Mouse (Mus musculus): ENCODE measurements around the gene Ttc21a.

Ttc21a gene

DNA sequence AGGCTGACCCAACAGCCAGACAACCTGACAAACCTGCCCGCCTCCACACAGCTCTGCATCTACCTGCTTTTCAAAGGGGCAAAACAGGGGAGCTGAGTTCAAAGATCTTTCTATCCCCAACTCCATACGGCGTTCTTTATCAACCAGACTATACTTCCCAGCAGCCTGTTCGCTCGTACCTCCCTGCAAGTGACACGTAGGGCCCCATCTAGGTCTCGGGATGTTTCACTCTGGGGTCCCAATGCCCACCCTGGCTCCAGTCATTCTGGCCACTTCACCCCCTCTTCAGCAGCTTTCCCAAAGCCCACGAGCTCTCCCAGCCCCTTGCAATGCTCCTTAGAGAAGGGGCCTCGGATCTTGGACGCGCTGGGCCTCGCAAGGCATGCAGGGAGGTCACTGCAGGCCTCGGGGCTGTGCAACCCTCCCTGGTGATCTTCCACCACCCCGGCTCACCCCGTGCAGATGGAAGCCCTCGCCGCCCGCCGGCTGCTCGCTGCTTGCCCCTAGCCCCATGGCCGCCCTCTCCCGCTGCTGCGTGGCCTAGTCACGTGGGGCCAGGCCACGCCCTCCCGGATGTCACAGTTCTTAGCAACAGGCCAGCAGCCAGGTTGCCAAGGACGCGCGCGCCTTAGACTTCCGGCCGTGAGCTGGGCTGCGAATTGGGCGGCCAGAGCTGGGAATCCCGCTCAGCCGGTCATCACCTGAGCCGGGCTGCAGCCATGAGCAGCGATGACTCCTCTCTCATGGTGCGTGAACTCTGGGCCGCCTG lies at the start of gene Ttc21a, which contains the start of gene Gorasp1:
TSS of gene Ttc21a (plus strand) at position 602 of the 769 bp plus-strand sequence.
TSS of gene Gorasp1 (minus strand) at position 561 of the 769 bp plus-strand sequence.
- DNase-seq (ENCODE audit: low read depth, low spot score): peak; percentile 92

DNA sequence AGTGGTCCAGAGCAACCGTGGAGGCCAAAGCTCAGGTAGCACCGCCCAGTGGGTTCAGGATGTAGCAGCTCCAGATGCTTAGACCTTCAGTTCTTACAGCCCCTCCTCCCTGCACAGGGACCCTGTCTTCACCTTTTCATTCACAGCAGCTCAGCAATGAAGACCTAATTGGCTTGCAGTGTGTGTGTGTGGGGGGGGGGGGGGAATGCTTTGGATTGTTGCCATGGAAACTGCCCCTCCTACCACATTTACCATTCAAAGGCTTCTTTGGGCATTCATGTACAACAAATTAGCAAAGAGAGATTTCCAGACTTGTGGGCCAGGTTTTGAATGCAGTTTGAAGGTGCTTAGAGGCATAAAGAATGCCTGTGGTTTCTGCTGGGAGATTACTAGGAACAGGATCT lies 48.6 kb upstream of the Ttc21a start:
- DNase-seq (ENCODE audit: low read depth, low spot score): no peak

GRCm38 (mm10) chr9:119889446-119889845 lies 48.0 kb upstream of the Ttc21a start:
- DNase-seq (ENCODE audit: low read depth, low spot score): no peak

GRCm38 (mm10) chr9:119890692-119891091 lies 46.7 kb upstream of the Ttc21a start:
- DNase-seq (ENCODE audit: low read depth, low spot score): peak; percentile 60

- no peak for DNase-seq (ENCODE audit: low read depth, low spot score)
Measured at GRCm38 (mm10) chr9:119893881-119894280, 43.5 kb upstream of the Ttc21a start.

- peak; percentile 99 for DNase-seq (ENCODE audit: low read depth, low spot score)
Measured at GRCm38 (mm10) chr9:119894339-119895009, 42.9 kb upstream of the Ttc21a start, which contains the start of gene Wdr48. Wdr48 (plus strand) TSS chr9:119894878.

- peak; percentile 39 for DNase-seq (ENCODE audit: low read depth, low spot score)
Measured at GRCm38 (mm10) chr9:119895040-119895721, 42.2 kb upstream of the Ttc21a start.

DNA sequence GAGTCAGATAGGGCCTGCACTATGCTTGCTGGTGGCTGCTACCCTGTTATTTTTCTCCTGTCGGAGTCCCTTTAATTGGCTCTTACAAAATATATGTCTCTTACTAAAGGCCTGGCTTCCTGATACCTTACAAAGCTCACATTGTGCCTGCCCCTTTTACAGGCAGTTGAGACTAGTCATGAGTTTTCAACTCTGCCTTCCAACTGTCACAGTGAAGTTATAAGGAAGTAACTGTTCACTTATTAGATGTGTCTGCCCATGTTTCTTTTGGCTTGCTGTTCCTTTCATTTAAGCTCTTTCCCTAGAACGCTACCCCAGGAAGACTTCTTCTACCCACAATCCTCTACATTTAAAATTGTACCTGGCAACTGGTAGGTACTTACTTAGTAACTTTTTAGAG lies 38.0 kb upstream of the Ttc21a start:
- DNase-seq (ENCODE audit: low read depth, low spot score): no peak

DNA sequence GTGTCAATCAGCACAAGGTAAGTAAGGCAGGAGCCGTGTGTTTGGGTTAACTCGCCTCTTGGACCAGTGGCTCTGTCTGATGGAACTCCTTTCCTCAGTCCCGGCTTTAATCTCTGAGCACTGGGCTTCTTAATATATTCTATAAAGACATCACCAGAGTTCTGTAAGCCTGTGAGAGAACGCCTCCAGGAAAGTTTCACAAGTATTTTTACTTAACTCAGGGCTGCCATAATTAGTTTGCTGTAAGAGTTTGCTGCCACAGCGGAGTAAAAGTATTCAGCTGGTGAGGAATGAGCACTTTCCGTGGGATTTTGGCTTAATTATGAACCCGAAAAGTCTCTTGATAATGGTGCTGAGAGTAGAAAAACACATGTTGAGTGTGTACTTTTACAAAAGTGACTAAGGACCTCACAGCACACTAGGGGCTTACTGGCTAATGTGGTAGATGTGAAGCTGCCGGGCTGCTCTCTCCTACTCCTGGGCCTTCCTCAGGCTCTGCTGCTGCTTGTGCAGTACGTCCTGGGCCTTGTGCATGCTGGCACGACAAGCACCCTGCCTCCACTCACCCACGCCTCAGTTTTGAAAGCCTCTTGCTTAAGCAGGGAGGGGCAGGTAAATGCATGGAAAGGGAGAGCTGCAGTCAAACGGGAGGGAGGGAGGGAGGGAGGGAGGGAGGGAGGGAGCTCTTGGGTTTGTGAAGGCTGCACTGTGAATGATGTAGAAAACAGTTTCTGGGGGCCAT lies 34.8 kb upstream of the Ttc21a start:
- DNase-seq (ENCODE audit: low read depth, low spot score): no peak

DNA sequence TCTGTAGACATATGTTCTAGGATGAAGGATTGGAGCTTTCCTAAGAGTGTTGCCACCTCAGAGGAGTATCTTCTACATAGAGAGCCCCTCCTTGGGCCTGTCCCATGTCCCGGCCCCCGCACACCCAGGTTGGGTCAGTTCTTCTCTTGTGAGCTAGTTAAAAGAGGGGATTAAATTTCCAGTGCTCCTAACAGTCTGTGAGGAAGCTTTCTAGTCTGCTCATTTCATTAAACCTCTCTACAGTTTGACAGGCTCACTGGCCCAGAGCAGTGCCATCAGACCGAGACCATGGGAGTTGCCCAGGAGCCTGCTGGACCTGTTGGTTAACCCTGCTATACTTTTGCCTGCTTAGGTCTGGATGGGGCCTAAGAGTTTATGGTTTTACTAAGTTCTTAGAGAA lies 28.7 kb upstream of the Ttc21a start:
- no peak for DNase-seq (ENCODE audit: low read depth, low spot score)

DNA sequence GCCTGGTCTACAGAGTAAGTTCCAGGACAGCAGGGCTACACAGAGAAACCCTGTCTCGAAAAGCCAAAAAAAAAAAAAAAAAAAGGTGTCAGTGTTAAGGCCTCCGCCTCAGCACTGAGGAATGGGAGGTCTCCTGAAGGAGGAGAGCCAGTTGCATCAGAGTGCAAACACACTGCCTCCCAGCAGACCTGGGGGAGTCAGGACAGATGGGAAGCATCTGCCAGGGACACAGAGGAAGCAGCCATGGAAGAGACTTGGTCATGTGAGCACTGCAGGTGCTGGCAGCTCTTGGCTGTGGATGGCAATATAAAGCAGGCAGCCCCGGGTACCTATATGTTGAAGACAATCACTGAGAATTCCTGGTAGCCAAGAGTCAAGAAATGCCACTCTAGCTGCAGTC lies 27.5 kb upstream of the Ttc21a start:
- DNase-seq (ENCODE audit: low read depth, low spot score): no peak

DNA sequence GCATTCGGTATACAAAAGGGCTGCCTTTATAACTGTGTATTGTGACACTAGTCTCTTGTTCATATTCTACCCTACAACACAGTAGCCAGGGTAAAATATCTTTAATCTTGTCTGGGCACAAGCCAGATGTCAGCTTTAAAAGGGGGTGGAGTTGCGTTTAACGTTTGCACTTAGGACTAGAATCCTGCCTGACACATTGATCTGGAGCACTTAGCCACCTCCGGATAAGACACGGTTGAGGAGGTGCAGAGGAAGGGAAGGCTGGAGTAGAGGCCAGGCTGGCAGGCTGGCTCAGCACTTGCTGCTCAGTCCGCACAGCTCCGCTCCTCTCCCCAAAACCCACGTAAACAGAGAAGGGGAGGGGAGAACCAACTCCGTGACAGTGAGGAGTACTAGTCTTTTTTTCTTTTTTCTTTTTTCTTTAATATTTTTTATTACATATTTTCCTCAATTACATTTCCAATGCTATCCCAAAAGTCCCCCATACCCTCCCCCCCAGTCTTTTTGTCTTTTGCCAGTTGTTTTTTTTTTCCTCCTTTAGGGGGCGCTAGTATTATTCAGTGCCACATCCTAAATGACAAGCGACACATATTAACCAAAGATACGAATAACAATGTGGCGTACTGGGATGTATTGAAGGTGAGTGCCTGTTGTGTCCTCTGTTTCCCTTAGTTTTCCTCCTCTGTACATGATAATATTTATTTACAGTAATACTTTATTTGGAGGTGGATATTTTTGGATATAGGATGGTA lies 24.1 kb upstream of the Ttc21a start:
- peak; percentile 38 for DNase-seq (ENCODE audit: low read depth, low spot score)

DNA sequence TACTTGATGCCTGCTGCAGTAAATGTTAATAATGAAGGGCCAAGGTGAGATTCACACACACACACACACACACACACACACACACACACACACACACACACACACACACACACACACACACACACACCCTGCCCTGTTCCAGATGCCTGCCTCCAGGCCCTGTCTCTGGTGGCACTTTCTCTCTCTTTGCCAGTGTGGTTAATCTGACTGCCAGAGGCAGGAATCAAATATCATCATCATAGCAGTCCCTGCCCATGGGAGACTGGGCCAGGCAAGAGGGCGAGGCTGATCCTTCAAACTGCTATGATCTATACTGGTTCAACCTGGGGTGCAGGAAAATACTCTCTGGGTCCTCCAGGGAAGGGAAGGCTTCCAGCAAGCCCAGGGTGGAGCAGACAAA lies 17.5 kb upstream of the Ttc21a start:
- DNase-seq (ENCODE audit: low read depth, low spot score): no peak

- DNase-seq (ENCODE audit: low read depth, low spot score): no peak
Measured at GRCm38 (mm10) chr9:119923462-119923861, 13.9 kb upstream of the Ttc21a start.

GRCm38 (mm10) chr9:119925120-119925657 lies 12.2 kb upstream of the Ttc21a start:
- no peak for DNase-seq (ENCODE audit: low read depth, low spot score)

DNA sequence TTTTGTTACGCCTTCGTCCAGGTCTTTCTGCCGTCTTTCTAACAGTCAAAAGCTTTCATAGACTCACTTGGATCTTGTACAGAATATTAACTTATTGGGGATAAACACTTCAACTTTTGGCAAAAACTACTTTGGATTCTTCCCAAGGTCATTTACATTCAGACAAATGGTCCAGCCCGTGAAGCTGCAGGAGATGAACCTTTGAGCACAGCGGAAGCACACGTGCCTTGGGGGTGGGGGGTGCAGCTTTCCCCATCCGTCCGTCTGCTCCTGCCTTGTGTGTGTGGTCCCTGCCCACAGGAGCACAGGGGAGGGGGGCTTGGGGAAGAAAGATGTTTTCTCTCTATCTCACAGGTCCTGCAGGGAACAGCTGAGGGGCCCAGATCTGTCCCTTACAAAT lies 11.7 kb upstream of the Ttc21a start:
- no peak for DNase-seq (ENCODE audit: low read depth, low spot score)

GRCm38 (mm10) chr9:119926497-119926896 lies 10.9 kb upstream of the Ttc21a start:
- DNase-seq (ENCODE audit: low read depth, low spot score): no peak

GRCm38 (mm10) chr9:119932358-119932757 lies 5.0 kb upstream of the Ttc21a start:
- DNase-seq (ENCODE audit: low read depth, low spot score): no peak

DNA sequence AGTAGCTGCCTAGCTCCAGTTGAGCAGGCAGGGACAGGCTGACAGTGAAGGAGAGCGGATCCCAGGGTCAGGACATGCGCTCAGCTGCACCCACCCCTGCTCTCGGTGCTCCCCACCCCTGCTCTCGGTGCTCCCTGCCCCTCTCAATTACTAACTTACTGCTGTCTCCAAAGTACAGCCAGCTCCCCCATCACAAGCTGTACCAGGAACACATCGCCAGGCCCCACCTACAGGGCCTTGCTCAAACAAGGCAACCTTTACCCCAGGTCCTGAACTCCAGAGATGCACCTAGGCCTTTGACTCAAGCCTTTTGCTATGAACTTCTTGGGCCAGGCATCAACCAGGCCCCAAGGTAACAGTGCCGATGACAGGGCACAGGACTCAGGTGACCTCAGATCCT lies 3.7 kb upstream of the Ttc21a start:
- no peak for DNase-seq (ENCODE audit: low read depth, low spot score)

DNA sequence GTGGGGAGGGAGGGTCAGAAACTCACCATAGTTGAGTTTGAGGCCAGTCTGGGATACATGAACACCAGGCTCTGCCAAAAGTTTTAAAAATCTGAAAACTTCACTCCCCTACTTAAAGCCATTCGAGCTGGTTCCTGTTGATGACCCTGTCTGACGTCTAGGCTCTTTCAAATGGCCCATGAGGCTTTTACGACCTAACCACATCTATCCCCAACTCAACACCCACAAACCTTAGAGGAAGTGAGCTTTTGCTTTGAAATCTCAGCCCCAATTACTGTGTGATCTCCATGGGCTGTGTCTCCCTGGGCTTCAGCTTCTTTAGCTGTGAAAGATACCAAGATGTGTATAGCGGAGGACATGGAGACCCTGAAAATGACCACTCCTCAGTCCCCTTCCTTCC lies 1.1 kb downstream of the Ttc21a start:
- DNase-seq (ENCODE audit: low read depth, low spot score): no peak

- no peak for DNase-seq (ENCODE audit: low read depth, low spot score)
Measured at GRCm38 (mm10) chr9:119939646-119940045, 2.2 kb downstream of the Ttc21a start.
